Mouse (Mus musculus) liver, postnatal 0 days (tissue): ENCODE data around the gene Bicc1.

Experiments
- CTCF ChIP-seq: sonication (generic); IDR thresholded peaks from 2 replicates; pipeline ENCODE4 v1.5.1; 2016; ENCODE audit warnings: antibody characterized with exemption, low read depth
- EP300 ChIP-seq: IDR thresholded peaks from 2 replicates; pipeline ENCODE4 v1.6.1; 2016; ENCODE audit warnings: antibody characterized with exemption, low read depth, mild to moderate bottlenecking

GRCm38 (mm10) chr10:70945076-70945475 lies 214.4 kb downstream of the Bicc1 start:
- TF ChIP-seq EP300 (no peak), CTCF (no peak)
